Mouse (Mus musculus): ENCODE data around the gene Usp32.

The Usp32 gene

GRCm38 (mm10) chr11:84952611-84953010, 187.3 kb downstream of the Usp32 start:
- CTCF ChIA-PET, result no interaction called here

- CTCF ChIA-PET, result no interaction called here
Measured at GRCm38 (mm10) chr11:84948526-84948925, 191.4 kb downstream of the Usp32 start.

GRCm38 (mm10) chr11:84948114-84948513, 191.8 kb downstream of the Usp32 start:
- CTCF ChIA-PET, result no interaction called here

- CTCF ChIA-PET, result no interaction called here
Measured at GRCm38 (mm10) chr11:84947206-84947605, 192.8 kb downstream of the Usp32 start.

GRCm38 (mm10) chr11:84945841-84946240, 194.1 kb downstream of the Usp32 start:
- CTCF ChIA-PET, result no interaction called here

- CTCF ChIA-PET, result no interaction called here
Measured at GRCm38 (mm10) chr11:84944639-84945435, 195.1 kb downstream of the Usp32 start.

GRCm38 (mm10) chr11:84943948-84944347, 196.0 kb downstream of the Usp32 start:
- CTCF ChIA-PET, result no interaction called here

GRCm38 (mm10) chr11:84940140-84940539, 199.8 kb downstream of the Usp32 start:
- CTCF ChIA-PET, result no interaction called here

GRCm38 (mm10) chr11:84939508-84940053, 200.4 kb downstream of the Usp32 start:
- CTCF ChIA-PET, result no interaction called here

All from spleen, embryonic (tissue).